Mouse (Mus musculus) liver, adult 2 months (tissue): Measurements from ENCODE around the gene Nudt21.

ENCODE experiments used
- CTCF ChIP-seq: fragments of 200-500 bp; IDR thresholded peaks from 2 replicates; pipeline ENCODE4 v1.5.1; 2011; ENCODE audit warnings: low read depth, low read length, control low read depth
- POLR2A ChIP-seq: fragments of 200-500 bp; IDR thresholded peaks from 2 replicates; pipeline ENCODE4 v1.6.1; 2011; ENCODE audit warnings: low read length, control low read depth; ENCODE audit not compliant: insufficient read depth; ENCODE audit errors: extremely low read depth

GRCm38 (mm10) chr8:93976446-93977211 is 60.2 kb downstream of the Nudt21 start:
- TF ChIP-seq CTCF (no peak), POLR2A (no peak)
